Mouse (Mus musculus): ENCODE data around the gene Best3. TPM values are rescaled to one million over a fixed set of nuclear protein-coding genes. Genes with fewer than 3 reads are reported as not detected.

Best3 gene
- 0.13 and 0.19 TPM in 2 replicates for polyA plus RNA-seq (2014; fragmentation: Nextera tagmentation; extraction: Ambion mirVana)

- no peaks in the 10 kb centered on the region for H3K27me3 ChIP-seq (ENCODE audit: control insufficient read depth, insufficient read depth, low read length)
- ATAC-seq (ENCODE audit: low read depth) = no peak; the same call in 1 of the 2 replicates
- no peak within 1 kb of the TSS for H3K4me3 ChIP-seq (ENCODE audit: low read depth, low read length)
- H3K36me3 ChIP-seq (ENCODE audit: control insufficient read depth, insufficient read depth, low read length) = no peaks in the 10 kb centered on the region
- no peak within 1 kb of the TSS for H3K9ac ChIP-seq (replicated peaks; ENCODE audit: low read depth, low read length)
- no peaks in the 10 kb centered on the region for H3K9me3 ChIP-seq (ENCODE audit: control insufficient read depth, low read length)
- peaks cover 11% of the 10 kb centered on the region; the same call in 1 of the 2 replicates for H3K4me1 ChIP-seq (ENCODE audit: control insufficient read depth, insufficient read depth, low read length)
- H3K27ac ChIP-seq (ENCODE audit: low read depth, low read length) = no peak within 1 kb of the TSS
- WGBS = 46% methylated on average over 21 of the region's 21 CpGs
- no peak within 1 kb of the TSS for H3K4me2 ChIP-seq (ENCODE audit: low read depth, low read length)
These were observed at the start of gene Best3 for GRCm38 (mm10) chr10:116986264-116987082. Best3 (plus strand) TSS chr10:116986314.

- H3K4me1 ChIP-seq (ENCODE audit: control insufficient read depth, insufficient read depth, low read length) = no peaks in the 10 kb centered on the region
- ATAC-seq (ENCODE audit: low read depth) = no peak
- no peaks in the 10 kb centered on the region for H3K9me3 ChIP-seq (ENCODE audit: control insufficient read depth, low read length)
- H3K9ac ChIP-seq (replicated peaks; ENCODE audit: low read depth, low read length) = no peak overlapping the region
- no peak overlapping the region for H3K4me3 ChIP-seq (ENCODE audit: low read depth, low read length)
- no peak overlapping the region for H3K4me2 ChIP-seq (ENCODE audit: low read depth, low read length)
- no peaks in the 10 kb centered on the region for H3K27me3 ChIP-seq (ENCODE audit: control insufficient read depth, insufficient read depth, low read length)
- H3K36me3 ChIP-seq (ENCODE audit: control insufficient read depth, insufficient read depth, low read length) = peaks cover under 1% of the 10 kb centered on the region; the same call in 1 of the 2 replicates
- no peak overlapping the region for H3K27ac ChIP-seq (ENCODE audit: low read depth, low read length)
- 97% methylated on average over 6 of the region's 6 CpGs for WGBS
These were observed 43.1 kb upstream of the Best3 start for GRCm38 (mm10) chr10:116943025-116943424.

GRCm38 (mm10) chr10:116944144-116944543 lies 42.0 kb upstream of the Best3 start:
- Histone ChIP-seq H3K9me3 (ENCODE audit: control insufficient read depth, low read length) (no peaks in the 10 kb centered on the region), H3K4me1 (ENCODE audit: control insufficient read depth, insufficient read depth, low read length) (peaks cover 6% of the 10 kb centered on the region; the same call in 1 of the 2 replicates), H3K9ac (replicated peaks; ENCODE audit: low read depth, low read length) (no peak overlapping the region), H3K27ac (ENCODE audit: low read depth, low read length) (no peak overlapping the region), H3K36me3 (ENCODE audit: control insufficient read depth, insufficient read depth, low read length) (no peaks in the 10 kb centered on the region), H3K4me3 (ENCODE audit: low read depth, low read length) (no peak overlapping the region), H3K4me2 (ENCODE audit: low read depth, low read length) (no peak overlapping the region), H3K27me3 (ENCODE audit: control insufficient read depth, insufficient read depth, low read length) (no peaks in the 10 kb centered on the region)
- WGBS = 98% methylated on average over 3 of the region's 3 CpGs
- no peak for ATAC-seq (ENCODE audit: low read depth)

- Histone ChIP-seq H3K4me3 (ENCODE audit: low read depth, low read length) (no peak overlapping the region), H3K36me3 (ENCODE audit: control insufficient read depth, insufficient read depth, low read length) (no peaks in the 10 kb centered on the region), H3K9ac (replicated peaks; ENCODE audit: low read depth, low read length) (no peak overlapping the region), H3K27ac (ENCODE audit: low read depth, low read length) (no peak overlapping the region), H3K27me3 (ENCODE audit: control insufficient read depth, insufficient read depth, low read length) (no peaks in the 10 kb centered on the region), H3K9me3 (ENCODE audit: control insufficient read depth, low read length) (no peaks in the 10 kb centered on the region), H3K4me2 (ENCODE audit: low read depth, low read length) (no peak overlapping the region), H3K4me1 (ENCODE audit: control insufficient read depth, insufficient read depth, low read length) (peaks cover 7% of the 10 kb centered on the region; the same call in 1 of the 2 replicates)
- no peak for ATAC-seq (ENCODE audit: low read depth)
- 60% methylated on average over 10 of the region's 10 CpGs for WGBS
These were observed 41.2 kb upstream of the Best3 start for GRCm38 (mm10) chr10:116944940-116945339.

- no peaks in the 10 kb centered on the region for H3K36me3 ChIP-seq (ENCODE audit: control insufficient read depth, insufficient read depth, low read length)
- H3K27ac ChIP-seq (ENCODE audit: low read depth, low read length) = no peak overlapping the region
- WGBS = 83% methylated on average over 9 of the region's 9 CpGs
- H3K9ac ChIP-seq (replicated peaks; ENCODE audit: low read depth, low read length) = no peak overlapping the region
- no peaks in the 10 kb centered on the region for H3K9me3 ChIP-seq (ENCODE audit: control insufficient read depth, low read length)
- no peak for ATAC-seq (ENCODE audit: low read depth)
- peak overlapping the region; percentile 56 for H3K4me2 ChIP-seq (ENCODE audit: low read depth, low read length)
- no peaks in the 10 kb centered on the region for H3K27me3 ChIP-seq (ENCODE audit: control insufficient read depth, insufficient read depth, low read length)
- H3K4me1 ChIP-seq (ENCODE audit: control insufficient read depth, insufficient read depth, low read length) = peaks cover 7% of the 10 kb centered on the region; the same call in 1 of the 2 replicates
- peak overlapping the region; percentile 79 for H3K4me3 ChIP-seq (ENCODE audit: low read depth, low read length)
These were observed 37.7 kb upstream of the Best3 start for GRCm38 (mm10) chr10:116948414-116948813.

GRCm38 (mm10) chr10:116949111-116950008 lies 36.8 kb upstream of the Best3 start:
- Histone ChIP-seq H3K27me3 (ENCODE audit: control insufficient read depth, insufficient read depth, low read length) (no peaks in the 10 kb centered on the region), H3K27ac (ENCODE audit: low read depth, low read length) (peak overlapping the region; percentile 90), H3K36me3 (ENCODE audit: control insufficient read depth, insufficient read depth, low read length) (no peaks in the 10 kb centered on the region), H3K4me1 (ENCODE audit: control insufficient read depth, insufficient read depth, low read length) (peaks cover 7% of the 10 kb centered on the region; the same call in 1 of the 2 replicates), H3K4me2 (ENCODE audit: low read depth, low read length) (peak overlapping the region; percentile 56), H3K9ac (replicated peaks; ENCODE audit: low read depth, low read length) (peak overlapping the region; percentile 80), H3K9me3 (ENCODE audit: control insufficient read depth, low read length) (no peaks in the 10 kb centered on the region), H3K4me3 (ENCODE audit: low read depth, low read length) (peak overlapping the region; percentile 79)
- ATAC-seq (ENCODE audit: low read depth) = peak; percentile 38
- under 1% methylated on average over 44 of the region's 44 CpGs for WGBS

GRCm38 (mm10) chr10:116950009-116950769 lies 35.9 kb upstream of the Best3 start, which contains the start of gene Rab3ip:
Rab3ip (minus strand) TSS chr10:116950769.
- H3K4me1 ChIP-seq (ENCODE audit: control insufficient read depth, insufficient read depth, low read length) = peaks cover 7% of the 10 kb centered on the region; the same call in 1 of the 2 replicates
- no peaks in the 10 kb centered on the region for H3K9me3 ChIP-seq (ENCODE audit: control insufficient read depth, low read length)
- H3K4me3 ChIP-seq (ENCODE audit: low read depth, low read length) = peak within 1 kb of the TSS; percentile 79
- peak; percentile 93 for ATAC-seq (ENCODE audit: low read depth)
- peak within 1 kb of the TSS; percentile 56 for H3K4me2 ChIP-seq (ENCODE audit: low read depth, low read length)
- H3K27me3 ChIP-seq (ENCODE audit: control insufficient read depth, insufficient read depth, low read length) = no peaks in the 10 kb centered on the region
- peak within 1 kb of the TSS; percentile 80 for H3K9ac ChIP-seq (replicated peaks; ENCODE audit: low read depth, low read length)
- H3K36me3 ChIP-seq (ENCODE audit: control insufficient read depth, insufficient read depth, low read length) = no peaks in the 10 kb centered on the region
- WGBS = under 1% methylated on average over 66 of the region's 103 CpGs
- peak within 1 kb of the TSS; percentile 90 for H3K27ac ChIP-seq (ENCODE audit: low read depth, low read length)

GRCm38 (mm10) chr10:116950886-116951285 lies 35.2 kb upstream of the Best3 start:
- Histone ChIP-seq H3K9ac (replicated peaks; ENCODE audit: low read depth, low read length) (no peak overlapping the region), H3K27me3 (ENCODE audit: control insufficient read depth, insufficient read depth, low read length) (no peaks in the 10 kb centered on the region), H3K36me3 (ENCODE audit: control insufficient read depth, insufficient read depth, low read length) (no peaks in the 10 kb centered on the region), H3K9me3 (ENCODE audit: control insufficient read depth, low read length) (no peaks in the 10 kb centered on the region), H3K4me2 (ENCODE audit: low read depth, low read length) (peak overlapping the region; percentile 35), H3K4me3 (ENCODE audit: low read depth, low read length) (no peak overlapping the region; the same call in 1 of the 2 replicates), H3K4me1 (ENCODE audit: control insufficient read depth, insufficient read depth, low read length) (peaks cover 7% of the 10 kb centered on the region; the same call in 1 of the 2 replicates), H3K27ac (ENCODE audit: low read depth, low read length) (no peak overlapping the region)
- WGBS = 19% methylated on average over 5 of the region's 5 CpGs
- ATAC-seq (ENCODE audit: low read depth) = no peak

All from neural tube, embryonic 14.5 days (tissue).